ENCODE assay signal across 12 mouse cellular contexts in the genomic region with DNA sequence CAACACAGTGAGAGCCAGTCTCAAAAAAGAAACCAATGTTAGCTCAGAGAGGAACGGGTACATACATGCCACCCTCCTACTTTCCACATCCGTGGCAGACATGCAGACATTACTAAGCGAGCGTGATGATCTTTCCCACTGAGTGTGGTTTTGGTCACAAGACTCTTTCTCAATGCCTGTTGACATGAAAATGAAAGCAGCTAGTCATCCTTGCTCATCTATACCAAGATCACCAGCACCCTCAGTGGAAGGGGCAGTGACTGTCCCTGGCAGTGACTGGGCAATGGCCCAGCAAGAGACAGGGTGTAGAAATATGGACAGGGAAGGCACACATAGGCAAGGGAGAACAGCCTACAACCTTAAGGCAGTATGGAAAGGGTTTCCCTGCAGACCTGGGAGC.
A peak's percentile ranks its signal among the peaks of the same experiment; 100 is the strongest.
DNase-seq lines count a peak whose midpoint lies in the region; ATAC-seq and TF ChIP-seq lines count a peak whose summit lies in the region.
"Had no signal": no experiment of that assay in that cellular context is flagged by ENCODE, and none has a peak within 500 bp of the region (broad histone marks: within the 10 kb centered on the region; RNA-seq: fewer than 3 reads in every experiment).

No protein-coding gene starts in this region.

- H3K9me3 ChIP-seq in kidney, embryonic 16.5 days (ENCODE audit: low read length) = no peaks in the 10 kb centered on the region
- no peaks in the 10 kb centered on the region for H3K9me3 ChIP-seq in forebrain, embryonic 14.5 days (replicated peaks; ENCODE audit: control insufficient read depth, low read length)
- H3K9me3 ChIP-seq: forebrain, embryonic 13.5 days had no signal

- 80% methylated on average over 4 of the region's 4 CpGs for WGBS in kidney, embryonic 16.5 days
- 65% methylated on average over 4 of the region's 4 CpGs for WGBS in small intestine, adult 2 months
- 92% methylated on average over 4 of the region's 4 CpGs for WGBS in forebrain, embryonic 14.5 days

- no peak for DNase-seq in kidney, postnatal 36 days
- DNase-seq in CD4-positive, CD25-positive, alpha-beta regulatory T cell, adult 2 months (ENCODE audit: low read depth, low spot score) = peak; percentile 78
- DNase-seq in forebrain, embryonic 14.5 days (ENCODE audit: low spot score) = no peak
- no peak for DNase-seq in cerebellum, postnatal 4 days (ENCODE audit: low spot score in 2 of 2)
- DNase-seq in testis, postnatal 10 days (ENCODE audit: low spot score) = no peak
- DNase-seq: cerebellum, postnatal 25 days; layer of hippocampus, postnatal 36 days; midbrain, embryonic 14.5 days had no signal

- no peak for ATAC-seq in kidney, embryonic 16.5 days (ENCODE audit: low FRiP score, low TSS enrichment)
- ATAC-seq in granulocyte monocyte progenitor cell, adult 5-6 weeks (replicated peaks; ENCODE audit: poor library complexity, severe bottlenecking) = peak; percentile 80
- ATAC-seq in forebrain, embryonic 14.5 days = no peak
- ATAC-seq: forebrain, embryonic 13.5 days had no signal

- H3K4me3 ChIP-seq in kidney, embryonic 16.5 days (ENCODE audit: low read length) = no peak overlapping the region
- no peak overlapping the region for H3K4me3 ChIP-seq in small intestine, adult 2 months (ENCODE audit: low read depth, low read length)
- H3K4me3 ChIP-seq in forebrain, embryonic 14.5 days (ENCODE audit: low read depth, low read length) = no peak overlapping the region
- H3K4me3 ChIP-seq: forebrain, embryonic 13.5 days had no signal

- no peak overlapping the region for H3K9ac ChIP-seq in kidney, embryonic 16.5 days (replicated peaks; ENCODE audit: low read length)
- no peak overlapping the region for H3K9ac ChIP-seq in forebrain, embryonic 14.5 days (ENCODE audit: low read length)
- H3K9ac ChIP-seq: forebrain, embryonic 13.5 days had no signal

- no peak for TF ChIP-seq POLR2A in small intestine, adult 2 months (IDR thresholded peaks at IDR 0.05; ENCODE audit: low read depth, low read length)

- H3K4me1 ChIP-seq in kidney, embryonic 16.5 days (ENCODE audit: insufficient read depth, low read length) = peaks cover 39% of the 10 kb centered on the region
- peaks cover 60% of the 10 kb centered on the region for H3K4me1 ChIP-seq in small intestine, adult 2 months (ENCODE audit: control insufficient read depth, insufficient read depth, insufficient read length, low read length)
- H3K4me1 ChIP-seq in forebrain, embryonic 14.5 days (ENCODE audit: control insufficient read depth, insufficient read depth, low read length) = peaks cover 11% of the 10 kb centered on the region

- no peaks in the 10 kb centered on the region for H3K27me3 ChIP-seq in kidney, embryonic 16.5 days (ENCODE audit: insufficient read depth, low read length)
- no peaks in the 10 kb centered on the region for H3K27me3 ChIP-seq in small intestine, adult 2 months (ENCODE audit: control insufficient read depth, insufficient read depth, low read length)
- H3K27me3 ChIP-seq in forebrain, embryonic 14.5 days (replicated peaks; ENCODE audit: control insufficient read depth, insufficient read depth, low read length) = no peaks in the 10 kb centered on the region
- H3K27me3 ChIP-seq: forebrain, embryonic 13.5 days had no signal

- peak overlapping the region; percentile 16; the same call in 1 of the 2 replicates for H3K27ac ChIP-seq in kidney, embryonic 16.5 days (ENCODE audit: low read length)
- peak overlapping the region; percentile 99 for H3K27ac ChIP-seq in small intestine, adult 2 months (ENCODE audit: insufficient read depth, low read depth, low read length)
- H3K27ac ChIP-seq in forebrain, embryonic 14.5 days (ENCODE audit: low read depth, low read length) = no peak overlapping the region
- H3K27ac ChIP-seq: forebrain, embryonic 13.5 days had no signal

- no peak for TF ChIP-seq CTCF in small intestine, adult 2 months (IDR thresholded peaks at IDR 0.05; ENCODE audit: extremely low read depth, insufficient read length, insufficient replicate concordance, low read depth, low read length)

- H3K36me3 ChIP-seq in kidney, embryonic 16.5 days (ENCODE audit: insufficient read depth, low read length) = peaks cover 20% of the 10 kb centered on the region
- peaks cover 29% of the 10 kb centered on the region for H3K36me3 ChIP-seq in small intestine, adult 2 months (ENCODE audit: control insufficient read depth, insufficient read depth, low read length)
- peaks cover 19% of the 10 kb centered on the region for H3K36me3 ChIP-seq in forebrain, embryonic 14.5 days (ENCODE audit: control insufficient read depth, insufficient read depth, low read length)

- H3K4me2 ChIP-seq in kidney, embryonic 16.5 days (replicated peaks; ENCODE audit: low read depth, low read length) = no peak overlapping the region
- H3K4me2 ChIP-seq in forebrain, embryonic 14.5 days (ENCODE audit: low read length) = no peak overlapping the region
- H3K4me2 ChIP-seq: forebrain, embryonic 13.5 days had no signal
